Mouse (Mus musculus) testis, adult 2 months (tissue): Measurements from ENCODE around the gene Hace1.

Experiments used
- CTCF ChIP-seq: fragments of 200-500 bp; IDR thresholded peaks from 2 replicates; pipeline ENCODE4 v1.5.1; 2012; ENCODE audit warnings: low read depth, mild to moderate bottlenecking, inconsistent platforms, low read length, moderate library complexity; ENCODE audit not compliant: control insufficient read depth, insufficient read depth, insufficient replicate concordance
- POLR2A ChIP-seq: fragments of 200-500 bp; IDR thresholded peaks from 2 replicates; pipeline ENCODE4 v1.6.1; 2012; ENCODE audit warnings: low read depth, mild to moderate bottlenecking, inconsistent platforms, low read length, moderate library complexity; ENCODE audit not compliant: control insufficient read depth

GRCm38 (mm10) chr10:45711348-45711747 lies 133.7 kb downstream of the Hace1 start:
- TF ChIP-seq POLR2A: no peak
- TF ChIP-seq CTCF: no peak
